Mouse (Mus musculus) telencephalon, adult 2 months (tissue): ENCODE measurements around the gene Srarp.

Source experiments
- DNase-seq: peaks from one replicate; pipeline ENCODE4 v3.0.0-alpha.2; 2011; ENCODE audit warnings: low read depth, low spot score

Srarp gene

DNA sequence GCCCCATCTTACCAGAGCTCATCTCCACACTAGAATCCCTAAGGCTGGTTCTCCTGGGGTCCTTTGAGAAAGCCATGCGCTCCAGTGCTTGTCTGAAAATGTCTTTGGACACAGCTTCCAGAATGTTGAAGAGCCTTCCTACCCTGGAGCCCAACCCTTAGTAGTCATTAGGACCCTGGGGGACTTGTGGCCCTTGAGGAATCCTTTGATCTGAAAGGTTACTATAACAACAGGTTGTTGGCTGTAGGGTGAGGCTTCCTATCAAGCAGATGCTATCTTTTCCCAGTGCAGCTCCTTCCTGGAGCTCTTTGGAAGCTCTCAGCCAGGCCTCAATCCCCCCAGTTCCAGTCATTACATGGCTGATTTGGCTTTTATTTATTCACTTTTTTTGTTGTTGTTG, at the start of gene Srarp:
Srarp (minus strand) TSS at position 132 of the 400 bp plus-strand sequence.
- no peak for DNase-seq

DNA sequence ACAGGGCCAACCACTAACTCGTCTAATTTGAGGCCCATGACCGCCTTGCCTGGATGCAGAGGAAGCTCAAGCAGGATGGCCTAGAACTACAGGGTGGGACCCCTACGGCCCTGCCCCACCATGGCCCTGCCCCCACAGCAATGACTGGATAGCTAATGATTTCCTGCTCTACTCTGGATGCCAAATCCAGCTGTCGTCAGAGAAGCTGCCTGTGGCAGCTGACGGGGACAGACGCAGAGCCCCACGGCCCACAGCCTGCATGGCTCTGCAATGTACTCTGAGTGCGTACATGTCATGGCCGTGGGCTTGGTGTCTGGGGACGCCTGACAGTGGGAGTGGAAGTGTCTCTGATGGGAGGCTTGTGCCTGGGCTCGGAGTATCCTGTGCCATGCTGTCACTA, 48.2 kb upstream of the Srarp start:
- DNase-seq: no peak

DNA sequence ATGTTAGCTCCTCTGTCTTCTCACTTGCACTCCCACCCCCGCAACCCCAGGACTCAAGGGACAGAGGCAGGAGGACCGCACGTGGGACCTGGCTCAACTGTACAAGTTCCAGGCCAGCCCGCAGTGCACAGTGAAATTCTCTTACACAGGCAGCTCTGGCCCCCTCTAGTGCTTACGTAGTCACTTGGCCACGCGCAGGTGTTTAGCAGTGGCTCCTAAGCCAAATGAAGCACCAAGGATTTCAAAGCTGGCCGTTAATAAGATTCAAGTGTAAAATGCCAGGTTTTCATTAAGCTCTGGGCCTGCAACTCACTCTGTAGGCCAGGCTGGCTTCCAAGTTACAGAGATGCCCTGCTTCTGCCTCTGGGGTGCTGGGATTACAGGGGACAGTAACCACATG, 43.5 kb upstream of the Srarp start:
- DNase-seq: no peak

DNA sequence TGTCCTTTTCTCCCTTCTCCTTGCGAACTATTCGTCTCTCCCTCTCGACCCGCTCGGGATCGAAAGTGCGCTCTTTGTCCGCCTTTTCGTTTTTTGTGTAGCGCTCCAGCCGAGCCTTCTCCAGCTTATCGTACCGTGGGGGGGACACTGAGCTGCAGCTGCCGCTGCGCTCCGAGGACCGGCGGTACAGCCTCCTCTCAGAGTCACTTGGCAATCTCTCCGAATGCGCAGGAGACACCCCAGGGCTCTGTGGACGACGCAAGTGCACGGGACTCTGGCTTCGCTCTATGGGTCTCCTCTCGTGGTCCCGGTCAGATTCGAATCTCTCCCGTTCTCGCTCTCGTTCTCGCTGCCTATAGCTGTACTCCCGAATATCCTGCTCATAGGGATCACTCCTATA, 42.9 kb upstream of the Srarp start:
- no peak for DNase-seq

DNA sequence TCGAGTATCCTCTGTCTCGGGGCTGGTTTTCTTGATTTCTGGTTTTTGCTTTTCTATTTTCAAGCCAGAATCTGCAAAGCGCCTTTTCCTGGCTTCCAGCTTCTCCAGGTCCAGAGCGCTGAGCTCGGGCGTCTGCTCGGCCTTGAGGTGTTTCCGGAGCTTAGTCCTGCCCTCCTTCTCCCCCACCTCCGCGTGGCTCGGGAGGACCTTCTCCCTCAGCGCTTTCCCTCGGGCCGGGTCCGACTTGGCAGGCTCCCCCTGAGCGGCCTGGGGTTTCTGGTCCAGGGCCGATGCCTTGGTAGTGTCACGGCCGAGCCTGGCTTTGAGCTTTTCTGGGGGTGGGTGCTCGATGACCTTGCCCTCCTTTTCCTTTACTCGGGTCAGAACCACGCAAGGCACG, 42.3 kb upstream of the Srarp start:
- no peak for DNase-seq

DNA sequence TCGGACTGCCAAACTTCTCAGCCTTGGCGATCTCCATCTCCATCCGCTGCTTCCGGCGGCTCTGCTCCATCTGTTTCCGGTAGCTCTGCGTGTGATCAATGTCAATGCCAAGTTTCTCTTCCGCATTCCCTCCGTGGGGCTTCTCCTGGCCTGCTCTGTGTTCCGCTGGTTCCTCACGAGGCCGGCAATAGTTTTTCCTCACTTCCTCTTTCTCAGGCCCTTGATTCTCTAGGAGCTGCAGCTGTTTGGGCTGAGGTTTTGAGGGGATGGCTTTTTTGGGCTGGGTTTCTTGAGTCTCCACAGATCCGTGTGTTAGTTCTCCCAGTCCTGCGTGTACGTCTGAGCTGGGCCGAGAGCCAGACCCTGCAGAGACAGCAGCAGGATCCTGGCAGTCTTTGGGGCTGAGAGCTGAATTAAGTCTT, 41.8 kb upstream of the Srarp start:
- peak; percentile 79 for DNase-seq

DNA sequence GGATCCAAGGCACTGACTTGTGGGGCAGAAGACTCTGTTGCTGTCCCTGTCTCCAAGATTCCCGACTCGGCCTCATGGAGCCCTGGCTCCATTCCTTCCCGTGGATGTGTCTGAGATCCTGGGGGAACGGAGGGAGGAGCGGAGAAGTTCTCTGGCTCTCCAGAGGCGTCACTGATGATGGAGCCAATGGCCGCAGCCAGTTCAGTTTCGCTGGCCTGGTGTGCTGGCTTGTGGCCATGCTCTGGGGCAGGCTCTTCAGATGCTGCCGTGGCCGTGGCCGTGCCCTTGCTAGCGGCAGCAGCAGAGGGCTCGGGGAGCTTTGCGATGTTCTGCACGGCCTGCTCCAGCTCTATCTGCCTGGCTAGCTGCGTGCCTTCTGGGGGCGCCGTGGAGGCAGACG, 38.5 kb upstream of the Srarp start:
- DNase-seq: no peak

DNA sequence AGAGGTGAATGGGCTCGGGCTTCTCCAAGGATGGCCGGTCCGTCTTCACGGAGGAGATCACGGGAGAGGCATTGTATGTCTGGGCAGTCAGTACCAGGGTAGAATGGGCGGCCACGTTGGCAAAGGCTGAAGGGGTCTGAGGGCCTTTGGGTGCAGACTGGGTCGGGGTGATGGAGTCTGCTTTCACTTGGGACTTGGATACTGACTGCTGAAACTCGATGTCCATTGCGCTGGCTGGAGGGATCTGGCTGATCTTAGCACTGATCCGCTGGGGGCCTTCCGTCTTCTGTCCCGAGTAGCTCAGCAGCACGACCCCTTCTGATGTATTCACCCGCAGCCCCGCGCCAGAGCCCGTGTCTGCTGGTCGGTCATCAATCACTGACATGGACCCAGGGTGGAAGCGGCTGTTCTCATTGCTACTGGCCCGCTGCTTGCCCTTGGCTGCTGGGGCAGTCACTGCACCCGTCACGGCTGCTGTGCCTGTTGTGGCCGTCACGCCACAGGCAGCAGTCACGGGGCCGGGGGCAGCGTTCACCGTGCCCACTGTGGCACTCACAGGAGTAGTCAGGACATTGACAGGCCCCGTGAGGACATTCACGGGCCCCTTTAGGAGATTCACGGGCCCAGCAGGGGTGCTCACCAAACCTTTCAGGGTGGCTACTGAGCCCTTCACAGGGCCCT, 36.9 kb upstream of the Srarp start:
- no peak for DNase-seq

DNA sequence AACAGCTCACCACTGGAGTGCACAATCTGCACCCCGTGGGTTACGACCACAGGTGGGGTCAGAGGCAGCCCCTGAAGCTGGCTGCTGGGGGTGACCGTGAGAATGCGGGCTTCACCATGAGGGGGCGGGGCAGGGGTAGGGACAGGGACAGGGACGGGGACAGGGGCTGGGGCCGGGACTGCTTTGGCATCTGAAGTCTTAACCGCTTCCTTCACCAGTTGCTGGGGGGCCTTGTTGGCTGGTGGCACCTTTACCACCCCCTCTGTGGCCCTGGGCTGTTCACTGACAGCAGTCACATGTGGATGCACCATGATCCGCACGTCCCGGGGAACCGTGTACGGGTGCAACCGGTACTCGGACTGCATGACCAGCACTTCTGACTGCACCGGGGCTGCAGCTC, 35.6 kb upstream of the Srarp start:
- DNase-seq: no peak

DNA sequence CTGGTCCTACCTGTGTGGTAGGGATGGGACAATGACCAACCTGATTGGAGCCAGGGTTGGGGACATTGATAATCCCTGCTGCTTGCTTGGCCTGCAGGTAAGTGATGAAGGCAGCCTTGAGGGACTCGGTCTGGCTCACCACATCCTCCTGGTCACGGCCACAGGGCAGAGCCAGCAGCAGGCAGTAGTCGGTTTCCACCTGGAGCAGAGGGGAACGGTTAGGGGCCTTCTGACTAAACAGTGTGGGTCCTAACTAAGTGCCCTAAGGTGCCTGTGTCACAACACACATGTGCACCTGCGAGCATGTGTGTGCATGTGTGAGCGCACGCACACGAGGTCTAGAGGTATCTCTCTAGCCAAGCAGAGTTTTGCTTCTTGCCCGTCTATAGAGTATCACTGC, 33.4 kb upstream of the Srarp start:
- no peak for DNase-seq

DNA sequence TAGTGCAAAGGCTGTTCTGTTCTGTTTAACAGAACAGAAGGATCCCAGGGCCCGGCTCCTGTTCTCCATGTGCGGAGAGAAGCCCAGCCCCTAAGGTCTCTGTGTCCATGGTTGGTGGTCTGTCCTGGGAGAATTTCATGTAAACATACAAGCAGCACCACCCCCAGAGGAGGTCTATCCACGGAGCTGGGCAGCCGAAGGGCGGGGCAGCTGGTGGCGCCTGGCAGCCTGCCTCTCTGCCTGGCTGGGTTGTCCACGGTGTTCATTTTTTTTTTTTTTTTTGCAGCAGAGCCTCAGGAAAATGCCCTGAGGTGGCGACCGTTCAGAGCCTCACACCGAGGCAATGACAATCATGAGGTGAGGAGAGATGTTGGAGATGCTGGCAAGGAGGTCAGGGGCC, 32.7 kb upstream of the Srarp start:
- DNase-seq: no peak

DNA sequence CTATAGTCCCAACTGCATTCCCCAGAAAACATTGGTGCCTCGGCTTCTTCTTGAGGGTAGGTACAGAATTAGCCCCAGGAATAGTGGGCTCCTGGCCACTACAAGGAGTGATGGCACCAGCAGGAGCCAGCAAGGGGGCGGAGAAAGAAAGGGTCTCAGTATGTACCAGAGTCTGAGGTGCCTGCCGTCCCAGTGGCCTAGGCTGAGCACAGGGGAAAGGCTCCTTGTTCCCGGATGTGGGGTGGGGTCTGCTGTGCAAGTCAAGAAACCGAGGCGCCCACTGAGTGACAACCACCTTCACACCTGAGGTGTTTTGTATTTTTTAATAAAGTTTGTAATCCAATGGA, 31.6 kb upstream of the Srarp start:
- no peak for DNase-seq

DNA sequence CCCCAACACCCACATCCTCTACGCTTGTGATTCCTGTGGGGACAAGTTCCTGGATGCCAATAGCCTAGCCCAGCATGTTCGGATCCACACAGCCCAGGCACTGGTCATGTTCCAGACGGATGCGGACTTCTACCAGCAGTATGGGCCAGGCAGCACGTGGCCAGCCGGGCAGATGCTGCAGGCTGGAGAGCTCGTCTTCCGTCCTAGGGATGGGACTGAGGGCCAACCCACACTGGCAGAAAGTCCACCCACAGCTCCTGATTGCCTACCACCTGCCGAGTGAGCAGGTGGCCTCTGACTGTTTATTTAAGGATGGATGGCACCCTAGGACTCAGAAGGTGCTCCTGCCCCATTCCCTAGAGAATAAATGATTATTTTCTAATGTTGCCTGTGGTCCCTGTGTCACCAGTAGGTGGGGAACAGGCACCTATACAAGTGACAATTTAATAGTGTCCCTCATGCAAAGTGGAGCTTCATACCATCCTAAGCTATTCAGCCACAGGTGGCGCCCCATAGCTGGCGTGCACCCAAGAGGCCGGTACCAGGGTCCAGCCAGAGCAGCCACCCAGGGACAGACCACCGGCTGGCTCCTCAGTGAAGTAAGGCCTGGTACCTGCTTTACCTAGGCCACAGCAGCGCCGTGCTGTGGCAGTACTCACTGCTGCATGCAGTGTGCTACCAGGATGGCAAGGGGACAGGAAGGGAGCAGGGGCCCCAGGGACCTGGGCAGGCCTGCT, 31.1 kb upstream of the Srarp start:
- DNase-seq: no peak

DNA sequence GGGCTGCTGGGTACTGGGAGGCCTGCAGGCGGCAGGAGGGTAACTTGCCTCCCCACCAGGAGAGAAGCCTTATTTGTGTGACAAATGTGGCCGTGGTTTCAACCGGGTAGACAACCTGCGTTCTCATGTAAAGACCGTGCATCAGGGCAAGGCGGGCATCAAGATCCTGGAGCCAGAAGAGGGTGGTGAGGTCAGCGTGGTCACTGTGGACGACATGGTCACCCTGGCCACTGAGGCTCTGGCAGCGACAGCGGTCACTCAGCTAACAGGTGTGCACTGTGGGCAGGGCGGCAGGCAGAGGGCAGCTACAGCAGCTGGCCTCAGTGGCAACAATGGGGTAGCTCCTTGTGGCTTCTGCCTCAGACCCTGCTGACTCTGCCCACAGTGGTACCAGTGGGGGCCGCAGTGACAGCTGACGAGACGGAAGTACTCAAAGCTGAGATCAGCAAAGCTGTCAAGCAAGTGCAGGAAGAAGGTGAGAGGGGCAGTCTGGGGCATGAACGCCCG, 30.4 kb upstream of the Srarp start:
- DNase-seq: no peak

DNA sequence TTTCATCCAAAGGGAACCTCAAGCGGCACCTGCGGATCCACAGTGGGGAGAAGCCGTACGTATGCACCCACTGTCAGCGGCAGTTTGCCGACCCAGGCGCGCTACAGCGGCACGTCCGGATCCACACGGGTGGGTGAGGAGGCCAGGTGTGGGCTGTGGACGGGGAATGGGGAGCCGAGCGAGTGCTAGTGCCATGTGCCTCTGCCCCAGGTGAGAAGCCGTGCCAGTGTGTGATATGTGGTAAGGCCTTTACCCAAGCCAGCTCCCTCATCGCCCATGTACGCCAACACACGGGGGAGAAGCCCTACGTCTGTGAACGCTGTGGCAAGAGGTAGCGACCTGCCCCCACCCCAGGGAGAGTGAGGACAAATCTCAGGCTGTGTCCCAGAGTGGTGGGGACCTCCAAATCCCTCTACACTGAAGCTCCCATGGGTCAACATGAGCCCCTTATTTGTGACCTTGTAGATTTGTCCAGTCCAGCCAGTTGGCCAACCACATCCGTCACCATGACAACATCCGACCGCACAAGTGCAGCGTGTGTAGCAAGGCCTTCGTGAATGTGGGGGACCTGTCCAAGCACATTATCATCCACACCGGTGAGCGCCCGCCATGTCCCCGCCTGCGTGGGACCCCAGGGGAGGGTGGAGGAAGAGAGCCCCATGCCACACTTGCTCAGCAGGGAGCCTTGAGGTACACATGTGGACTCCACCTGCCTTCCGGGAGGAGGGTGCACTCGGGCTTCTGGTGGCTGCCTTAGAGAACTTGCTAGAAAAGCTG, 29.8 kb upstream of the Srarp start:
- DNase-seq: no peak

DNA sequence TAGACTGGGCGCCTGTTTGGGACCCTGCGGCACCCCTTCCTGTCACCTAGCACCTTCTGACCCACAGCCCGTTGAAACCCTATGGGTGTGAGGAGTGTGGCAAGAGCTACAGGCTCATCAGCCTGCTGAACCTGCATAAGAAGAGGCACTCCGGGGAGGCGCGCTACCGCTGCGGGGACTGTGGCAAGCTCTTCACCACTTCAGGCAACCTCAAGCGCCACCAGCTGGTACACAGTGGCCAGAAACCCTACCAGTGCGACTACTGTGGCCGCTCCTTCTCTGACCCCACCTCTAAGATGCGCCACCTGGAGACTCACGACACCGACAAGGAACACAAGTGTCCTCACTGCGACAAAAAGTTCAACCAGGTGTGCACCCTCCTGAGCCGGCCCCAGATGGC, 28.8 kb upstream of the Srarp start:
- no peak for DNase-seq

DNA sequence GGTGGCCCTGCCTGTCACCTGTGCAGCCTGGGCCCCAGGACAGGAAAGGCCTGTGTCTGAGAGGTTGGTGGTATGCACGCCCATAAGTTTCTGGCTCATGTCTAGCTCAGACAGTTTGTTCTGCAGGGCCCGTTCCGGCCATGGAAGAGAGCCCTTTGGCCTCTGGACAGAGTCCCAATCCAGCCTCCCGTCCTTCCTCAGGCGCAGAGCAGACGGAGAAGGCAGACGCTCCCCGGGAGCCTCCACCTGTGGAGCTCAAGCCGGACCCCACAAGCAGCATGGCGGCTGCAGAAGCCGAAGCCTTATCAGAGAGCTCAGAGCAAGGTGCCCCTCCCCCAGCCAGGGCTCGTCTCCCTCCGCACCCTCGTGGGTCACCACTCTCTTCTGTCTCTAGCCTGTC, 27.6 kb upstream of the Srarp start:
- no peak for DNase-seq

DNA sequence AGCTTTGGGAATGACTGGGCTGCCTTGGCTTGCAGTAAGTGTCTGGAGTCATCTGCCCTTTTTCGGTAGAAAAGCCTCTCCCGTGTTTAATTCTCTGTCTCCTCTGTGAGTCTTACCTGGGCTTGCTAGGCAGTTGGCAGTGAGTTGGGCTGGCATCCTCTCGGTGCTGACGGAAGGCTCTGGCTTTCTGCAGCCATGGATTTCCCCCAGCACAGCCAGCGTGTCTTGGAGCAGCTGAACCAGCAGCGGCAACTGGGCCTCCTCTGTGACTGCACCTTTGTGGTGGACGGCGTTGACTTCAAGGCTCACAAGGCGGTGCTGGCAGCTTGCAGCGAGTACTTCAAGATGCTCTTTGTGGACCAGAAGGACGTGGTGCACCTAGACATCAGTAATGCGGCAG, 25.7 kb upstream of the Srarp start:
- no peak for DNase-seq

DNA sequence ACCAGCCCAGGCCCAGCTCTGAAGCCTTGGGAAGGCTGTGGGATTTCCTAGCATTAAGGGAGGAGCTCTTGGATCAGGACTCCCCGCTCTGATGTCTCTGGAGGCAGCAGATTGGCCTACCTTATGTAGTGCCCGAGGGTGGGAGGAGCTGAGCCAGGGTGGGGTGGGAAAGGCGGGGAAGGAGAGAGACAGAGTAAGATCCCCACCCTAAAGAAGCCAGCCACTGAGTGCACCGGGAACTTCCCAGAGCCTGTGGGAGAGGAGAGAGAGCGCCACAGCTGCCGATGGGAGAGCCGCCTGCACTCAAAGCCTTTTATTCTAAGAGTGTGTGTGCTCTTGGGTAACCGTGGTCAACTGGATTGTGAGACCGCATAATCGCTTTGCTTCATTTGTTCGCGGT, 25.2 kb upstream of the Srarp start:
- no peak for DNase-seq

DNA sequence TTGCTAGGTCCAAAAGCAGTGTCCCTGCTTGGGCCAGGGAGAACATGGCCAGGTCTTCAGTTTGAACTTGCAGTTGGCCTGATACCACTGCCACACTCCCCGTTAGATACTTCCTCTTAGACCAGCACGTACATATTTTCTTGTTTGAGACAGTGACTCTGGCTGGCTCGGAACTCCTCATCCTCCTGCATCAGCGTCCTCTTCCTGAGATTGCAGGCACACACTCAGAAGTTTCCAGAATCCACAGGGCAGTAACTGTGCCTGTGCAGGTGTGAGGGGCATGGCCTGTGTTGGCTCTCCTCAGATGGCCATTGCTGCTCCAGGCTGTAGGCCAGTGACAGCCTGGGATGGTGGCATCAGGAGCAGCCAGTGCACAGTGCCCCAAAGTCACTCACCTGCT, 24.6 kb upstream of the Srarp start:
- DNase-seq: no peak

DNA sequence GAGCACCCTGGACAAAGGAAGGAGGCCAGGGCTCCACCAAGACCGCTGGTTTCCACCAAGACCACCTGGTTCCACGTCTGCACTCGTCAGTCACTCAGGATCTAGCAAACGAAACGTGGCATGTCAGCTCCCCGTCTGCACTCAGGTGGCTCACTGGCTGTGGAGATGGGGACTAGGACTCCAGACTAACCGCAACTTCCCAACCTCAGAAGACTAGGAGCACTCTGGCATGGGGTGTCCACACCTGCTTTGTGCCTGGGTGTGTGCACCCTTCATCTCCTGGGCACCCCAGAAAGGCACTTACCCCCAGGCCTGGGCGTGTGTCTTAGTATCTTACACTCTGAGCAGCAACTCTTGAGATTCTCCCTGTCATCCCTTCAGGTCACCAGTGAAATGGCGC, 23.9 kb upstream of the Srarp start:
- no peak for DNase-seq

DNA sequence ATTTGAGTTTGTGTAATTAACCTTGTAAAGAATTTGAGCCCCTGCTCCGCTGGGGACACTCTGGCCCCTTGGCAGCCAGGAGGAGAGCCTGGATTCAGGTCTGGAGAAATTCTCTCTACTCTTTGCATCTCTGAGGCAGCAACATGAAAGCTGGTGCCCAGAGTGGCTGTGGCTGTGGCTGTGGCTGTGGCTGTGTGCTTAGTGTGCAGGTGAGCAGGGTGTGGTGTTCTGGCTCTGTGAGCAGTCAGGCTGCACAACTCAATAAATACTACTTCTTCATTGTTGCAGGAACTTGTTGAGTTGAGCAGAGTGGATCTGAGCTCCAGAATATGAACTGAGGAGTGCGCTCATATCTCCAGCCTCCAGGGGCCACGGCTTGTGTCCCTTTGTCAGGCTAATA, 23.0 kb upstream of the Srarp start:
- no peak for DNase-seq

DNA sequence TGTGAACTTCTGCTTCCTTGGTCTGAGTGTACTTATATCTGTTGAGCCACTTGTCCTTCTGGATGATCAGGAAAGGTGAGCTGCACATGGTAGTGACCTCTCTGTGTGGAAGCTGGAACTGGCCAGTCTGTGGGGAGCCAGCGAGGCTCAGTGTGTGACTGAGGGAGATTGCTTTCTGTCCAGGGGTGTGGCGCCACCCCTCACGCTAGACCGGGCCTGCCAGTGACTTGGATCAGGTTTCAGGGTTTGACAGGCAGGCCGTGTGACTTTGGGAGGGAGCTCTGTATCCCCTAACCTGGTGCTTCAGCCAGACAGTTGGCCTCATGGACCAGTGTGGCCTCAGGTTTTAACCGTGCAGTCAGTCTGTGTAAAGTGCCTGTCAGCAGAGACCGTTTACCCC, 22.3 kb upstream of the Srarp start:
- DNase-seq: no peak
